Mouse (Mus musculus): ENCODE data around the gene Rptor. TPM values are rescaled to one million over a fixed set of nuclear protein-coding genes. Genes with fewer than 3 reads are reported as not detected.
A peak's percentile ranks its signal among the peaks of the same experiment; 100 is the strongest.

Rptor gene
- total RNA-seq, 1 experiment from 2014 or later, result 15.3 TPM

GRCm38 (mm10) chr11:119766023-119766422 is 163.3 kb downstream of the Rptor start:
- ATAC-seq (replicated peaks; ENCODE audit: insufficient number of reproducible peaks, low FRiP score, low TSS enrichment, poor library complexity, severe bottlenecking), result no peak

GRCm38 (mm10) chr11:119766782-119767459 is 164.2 kb downstream of the Rptor start:
- ATAC-seq (replicated peaks; ENCODE audit: insufficient number of reproducible peaks, low FRiP score, low TSS enrichment, poor library complexity, severe bottlenecking), result no peak

DNA sequence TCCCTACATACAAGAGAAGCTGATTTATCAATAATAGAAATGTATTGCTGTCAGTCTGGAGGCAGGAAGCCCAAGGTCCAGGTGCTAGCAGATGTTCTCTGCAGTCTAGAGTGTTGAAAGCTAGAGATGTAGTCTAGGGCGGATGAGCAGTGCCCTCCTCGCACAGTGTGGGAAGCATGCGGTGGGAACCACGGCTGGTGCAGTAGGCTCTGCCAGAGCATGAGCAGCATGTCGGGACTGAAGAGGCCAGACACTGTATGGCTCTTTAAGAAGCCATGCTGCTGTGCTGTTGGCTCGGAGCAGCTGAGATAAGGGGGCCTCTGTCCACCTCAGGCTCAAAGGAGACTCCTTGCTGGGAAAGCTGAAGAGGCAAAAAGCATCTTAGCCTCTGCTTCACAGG is 164.8 kb downstream of the Rptor start:
- ATAC-seq (replicated peaks; ENCODE audit: insufficient number of reproducible peaks, low FRiP score, low TSS enrichment, poor library complexity, severe bottlenecking), result no peak

GRCm38 (mm10) chr11:119768511-119768910 is 165.8 kb downstream of the Rptor start:
- ATAC-seq (replicated peaks; ENCODE audit: insufficient number of reproducible peaks, low FRiP score, low TSS enrichment, poor library complexity, severe bottlenecking), result no peak

DNA sequence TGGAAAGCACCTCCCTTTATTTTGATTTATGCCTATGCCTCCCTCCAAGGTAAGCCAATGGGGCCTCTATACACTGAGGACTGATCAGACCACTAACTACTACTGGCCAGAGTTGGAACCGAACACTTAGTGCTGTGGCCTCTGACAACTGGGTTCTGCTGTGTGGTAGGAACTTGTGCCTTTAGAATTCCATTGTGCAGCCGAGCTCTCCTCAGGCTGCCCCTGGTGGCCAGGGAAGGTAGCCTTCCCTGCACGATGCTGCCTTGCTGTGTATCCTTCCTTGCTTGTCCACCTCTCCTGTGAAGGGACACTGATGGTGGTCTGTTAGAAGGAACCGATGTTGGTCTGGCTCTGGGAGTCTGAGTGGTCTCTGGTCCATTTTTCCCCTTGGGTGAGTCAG is 167.0 kb downstream of the Rptor start:
- ATAC-seq (replicated peaks; ENCODE audit: insufficient number of reproducible peaks, low FRiP score, low TSS enrichment, poor library complexity, severe bottlenecking), result no peak

DNA sequence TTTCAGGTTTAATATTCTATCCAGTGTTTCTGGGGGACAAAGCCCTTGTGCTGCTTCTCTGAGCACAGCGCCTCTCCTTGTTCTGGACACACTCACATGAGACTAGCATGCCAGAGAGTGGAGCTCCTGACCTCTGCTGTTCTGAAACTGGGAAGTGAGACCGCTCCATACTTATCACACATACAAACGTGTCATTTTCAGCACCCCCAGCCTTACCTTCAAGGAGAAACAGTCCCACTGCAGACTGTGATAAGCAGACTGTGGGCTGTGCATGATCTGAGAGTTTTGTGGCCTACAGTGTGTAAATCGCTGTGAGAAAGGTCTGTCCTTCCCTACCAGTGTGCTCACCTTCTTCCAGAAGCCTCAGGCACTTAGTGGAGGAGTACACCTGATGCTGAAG is 168.3 kb downstream of the Rptor start:
- no peak for ATAC-seq (replicated peaks; ENCODE audit: insufficient number of reproducible peaks, low FRiP score, low TSS enrichment, poor library complexity, severe bottlenecking)

GRCm38 (mm10) chr11:119772896-119773295 is 170.2 kb downstream of the Rptor start:
- no peak for ATAC-seq (replicated peaks; ENCODE audit: insufficient number of reproducible peaks, low FRiP score, low TSS enrichment, poor library complexity, severe bottlenecking)

- no peak for ATAC-seq (replicated peaks; ENCODE audit: insufficient number of reproducible peaks, low FRiP score, low TSS enrichment, poor library complexity, severe bottlenecking)
Measured at GRCm38 (mm10) chr11:119775076-119775760, 172.5 kb downstream of the Rptor start.

DNA sequence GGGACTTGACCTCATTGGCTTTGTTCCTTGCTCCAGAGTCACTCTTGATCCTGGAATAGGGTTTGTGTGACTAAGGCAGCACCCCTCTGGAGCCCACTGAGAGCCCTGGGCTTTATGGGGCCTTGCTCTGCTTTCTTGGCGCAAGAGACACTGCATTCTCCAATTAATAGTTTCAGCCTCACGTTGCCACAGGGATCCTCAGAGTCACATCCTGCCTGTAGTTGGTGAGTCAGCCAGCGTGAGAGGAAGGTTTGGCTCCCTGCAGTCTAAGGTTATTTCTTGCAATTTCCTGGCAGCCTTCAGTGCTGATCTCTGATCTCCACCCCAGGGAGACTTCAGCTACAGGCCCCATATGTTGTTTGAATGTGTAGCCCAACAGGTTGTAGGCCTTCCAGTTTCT is 174.5 kb downstream of the Rptor start:
- no peak for ATAC-seq (replicated peaks; ENCODE audit: insufficient number of reproducible peaks, low FRiP score, low TSS enrichment, poor library complexity, severe bottlenecking)

DNA sequence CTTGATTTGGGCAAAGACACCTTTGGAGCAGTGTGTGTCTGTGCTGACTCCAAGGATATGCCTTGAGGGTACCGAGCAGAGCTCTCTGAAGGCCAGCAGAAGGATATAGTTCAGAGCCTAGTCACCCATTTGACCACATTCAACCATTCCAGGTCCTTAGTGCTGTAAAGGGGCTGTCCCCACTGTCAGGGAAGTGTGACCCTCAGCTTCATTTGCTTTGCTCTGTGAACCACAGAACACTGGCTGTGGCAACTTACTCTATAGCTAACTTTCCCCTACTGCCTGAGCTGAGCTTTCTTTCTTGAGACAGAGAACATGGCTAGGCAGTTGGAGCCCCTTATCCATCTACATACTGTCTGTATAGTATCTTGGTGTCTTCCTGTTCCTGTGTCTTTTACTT is 175.2 kb downstream of the Rptor start:
- no peak for ATAC-seq (replicated peaks; ENCODE audit: insufficient number of reproducible peaks, low FRiP score, low TSS enrichment, poor library complexity, severe bottlenecking)

GRCm38 (mm10) chr11:119780290-119780689 is 177.6 kb downstream of the Rptor start:
- 0 out of 2 replicates have a peak, but pooled peaks have one; percentile 22 for ATAC-seq (replicated peaks; ENCODE audit: insufficient number of reproducible peaks, low FRiP score, low TSS enrichment, poor library complexity, severe bottlenecking)

GRCm38 (mm10) chr11:119781165-119781564 is 178.5 kb downstream of the Rptor start:
- ATAC-seq (replicated peaks; ENCODE audit: insufficient number of reproducible peaks, low FRiP score, low TSS enrichment, poor library complexity, severe bottlenecking), result no peak

- no peak for ATAC-seq (replicated peaks; ENCODE audit: insufficient number of reproducible peaks, low FRiP score, low TSS enrichment, poor library complexity, severe bottlenecking)
Measured at GRCm38 (mm10) chr11:119781726-119782125, 179.0 kb downstream of the Rptor start.

GRCm38 (mm10) chr11:119783653-119784052 is 180.9 kb downstream of the Rptor start:
- ATAC-seq (replicated peaks; ENCODE audit: insufficient number of reproducible peaks, low FRiP score, low TSS enrichment, poor library complexity, severe bottlenecking), result no peak

- ATAC-seq (replicated peaks; ENCODE audit: insufficient number of reproducible peaks, low FRiP score, low TSS enrichment, poor library complexity, severe bottlenecking), result no peak
Measured at GRCm38 (mm10) chr11:119784672-119785341, 182.1 kb downstream of the Rptor start.

- ATAC-seq (replicated peaks; ENCODE audit: insufficient number of reproducible peaks, low FRiP score, low TSS enrichment, poor library complexity, severe bottlenecking), result no peak
Measured at GRCm38 (mm10) chr11:119785661-119786384, 183.1 kb downstream of the Rptor start.

GRCm38 (mm10) chr11:119786385-119786880 is 183.7 kb downstream of the Rptor start:
- ATAC-seq (replicated peaks; ENCODE audit: insufficient number of reproducible peaks, low FRiP score, low TSS enrichment, poor library complexity, severe bottlenecking), result no peak

GRCm38 (mm10) chr11:119788488-119788887 is 185.8 kb downstream of the Rptor start:
- ATAC-seq (replicated peaks; ENCODE audit: insufficient number of reproducible peaks, low FRiP score, low TSS enrichment, poor library complexity, severe bottlenecking), result no peak
